Mouse (Mus musculus) heart, postnatal 0 days (tissue): ENCODE results near the gene Igll1.

Source experiments
- CTCF ChIP-seq: IDR thresholded peaks from 2 replicates; pipeline ENCODE4 v1.5.1; 2016; ENCODE audit warnings: antibody characterized with exemption, control low read depth, low read depth
- EP300 ChIP-seq: IDR thresholded peaks from 2 replicates; pipeline ENCODE4 v1.6.1; 2016; ENCODE audit warnings: antibody characterized with exemption, low read depth

DNA sequence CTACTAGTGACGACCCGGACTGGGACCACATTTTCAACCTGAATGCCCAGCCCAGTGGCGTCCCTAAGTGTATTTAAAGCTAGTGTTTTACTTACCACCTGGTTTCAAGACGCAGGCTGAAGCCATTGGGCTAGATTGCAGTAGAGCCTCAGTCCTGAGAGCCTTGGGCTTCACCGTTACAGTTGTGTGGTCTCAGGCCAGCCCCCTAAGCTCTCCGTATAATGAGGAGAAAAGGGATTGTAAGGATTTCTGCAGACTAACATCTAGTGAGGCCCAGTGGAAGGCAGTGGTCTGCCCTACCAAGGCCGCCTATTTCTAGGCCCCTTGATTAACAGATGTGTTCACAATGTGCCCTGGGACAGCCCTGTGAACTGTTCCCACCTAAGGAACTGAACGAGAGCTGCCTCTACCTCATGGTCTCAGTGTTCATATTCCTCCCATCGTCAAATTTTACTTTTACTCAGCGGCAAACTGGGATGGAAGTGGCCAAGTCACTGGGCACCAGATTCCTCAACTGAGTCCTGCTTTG is 33.3 kb upstream of the Igll1 start:
- no peak for TF ChIP-seq CTCF
- no peak for TF ChIP-seq EP300
